Mouse (Mus musculus) spleen, adult 12 weeks (tissue): ENCODE measurements at regions not wholly inside any gene's neighbourhood (a gene's known extent, or its start where the extent isn't known, plus 50 kb on each side); places are given as distances from the start of the nearest gene placed in this dataset.

Source experiments
- DNase-seq: peaks from one replicate; pipeline ENCODE4 v3.0.0; 2022; ENCODE audit warnings: low spot score

DNA sequence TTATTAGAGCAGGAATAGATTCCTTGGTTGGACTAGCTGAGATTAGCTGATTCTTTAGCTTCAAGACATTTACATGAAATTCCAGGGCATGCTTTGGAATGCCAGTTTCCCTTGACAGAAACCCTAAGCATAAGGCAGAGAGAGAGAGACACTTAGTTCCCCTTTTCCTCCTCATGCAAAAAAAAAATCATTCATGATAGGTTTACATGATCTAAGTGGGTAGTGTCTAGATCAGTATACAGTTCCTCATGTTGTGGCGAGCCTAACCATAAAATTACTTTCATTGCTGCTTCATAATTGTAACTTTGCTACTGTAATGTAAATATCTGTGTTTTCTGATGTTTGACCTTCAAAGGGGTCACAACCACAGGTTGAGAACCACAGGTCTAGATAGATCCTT lies 154.3 kb upstream of the Pkn2 start:
- DNase-seq: no peak

DNA sequence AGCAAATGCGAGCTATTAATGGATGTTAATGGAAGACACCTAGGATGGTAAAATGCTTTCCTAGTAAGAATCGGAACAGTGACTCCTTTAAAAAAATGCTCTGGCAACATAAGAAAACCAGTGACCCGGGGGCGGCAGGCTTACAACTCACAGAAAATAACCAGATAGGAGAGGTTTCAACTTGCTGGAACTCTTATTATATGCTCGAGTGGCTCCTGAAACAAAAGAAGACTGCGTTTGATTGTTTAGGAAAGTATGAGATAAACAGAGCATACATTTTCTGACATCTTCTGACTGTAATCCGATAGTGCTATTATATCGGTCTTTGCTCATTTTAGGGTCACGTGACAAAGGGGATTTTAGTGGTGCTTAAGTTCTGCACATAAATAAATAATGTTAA lies 152.8 kb upstream of the Pkn2 start:
- no peak for DNase-seq

DNA sequence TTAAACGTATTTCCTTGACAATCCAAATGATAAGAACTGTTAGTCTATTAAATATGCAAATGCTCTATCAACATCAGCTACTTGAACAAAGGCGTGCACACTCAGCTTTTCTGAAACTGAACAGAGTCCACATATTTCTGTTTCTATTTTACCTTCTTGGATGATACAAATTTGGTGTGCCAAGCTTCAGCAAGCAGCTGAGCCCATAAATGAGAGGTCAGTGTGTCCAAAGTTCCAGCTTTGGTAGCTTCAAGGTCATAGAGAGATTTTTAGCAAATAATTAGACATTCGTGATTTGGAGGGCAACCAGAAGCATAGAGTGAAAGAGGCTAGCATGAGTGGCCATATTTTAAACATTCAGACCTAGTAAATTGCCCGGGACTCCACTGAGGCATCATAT lies 140.7 kb upstream of the Pkn2 start:
- no peak for DNase-seq

- no peak for DNase-seq
Measured at GRCm38 (mm10) chr3:143021159-143021871, 139.5 kb upstream of the Pkn2 start.

DNA sequence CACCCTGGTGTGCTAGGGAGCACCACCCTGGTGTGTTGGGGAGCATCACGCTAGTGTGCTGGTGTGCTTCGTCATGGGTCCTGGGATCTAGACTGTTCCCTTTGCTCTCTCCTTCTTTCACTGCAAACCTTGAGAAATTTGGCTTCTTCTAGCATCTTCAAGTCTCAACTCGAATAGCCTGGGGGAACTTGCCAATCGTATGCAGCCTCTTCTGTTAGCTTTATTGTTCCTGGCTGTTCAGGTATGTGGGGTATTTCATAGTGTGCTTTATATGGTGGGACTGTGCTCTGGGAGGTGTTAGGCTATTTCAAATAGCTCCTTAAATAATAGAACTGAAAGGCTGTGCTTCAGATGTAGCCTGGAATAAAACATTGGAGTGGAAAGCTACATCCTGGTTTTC lies 135.7 kb upstream of the Pkn2 start:
- no peak for DNase-seq

- DNase-seq: no peak
Measured at GRCm38 (mm10) chr3:143016758-143017157, 135.0 kb upstream of the Pkn2 start.

DNA sequence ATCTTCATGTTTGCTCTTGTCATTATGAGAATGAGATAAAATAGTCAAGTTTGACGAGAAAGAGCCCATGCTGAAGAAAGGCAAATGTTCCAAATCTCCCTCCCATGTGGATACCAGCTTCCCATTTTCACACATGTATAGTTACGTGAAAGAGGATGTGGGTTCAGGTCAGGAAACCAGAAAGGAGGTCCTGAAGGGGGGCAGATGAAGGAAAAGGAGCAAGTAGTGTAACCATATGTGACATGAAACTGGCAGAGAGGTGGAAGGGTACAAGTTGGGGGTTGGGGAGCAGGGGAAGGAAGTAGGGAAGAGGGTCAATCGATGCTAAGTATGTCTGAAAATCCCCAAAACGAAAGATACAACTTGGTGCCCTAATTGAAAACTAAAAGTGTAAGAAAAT lies 132.6 kb upstream of the Pkn2 start:
- DNase-seq: no peak

DNA sequence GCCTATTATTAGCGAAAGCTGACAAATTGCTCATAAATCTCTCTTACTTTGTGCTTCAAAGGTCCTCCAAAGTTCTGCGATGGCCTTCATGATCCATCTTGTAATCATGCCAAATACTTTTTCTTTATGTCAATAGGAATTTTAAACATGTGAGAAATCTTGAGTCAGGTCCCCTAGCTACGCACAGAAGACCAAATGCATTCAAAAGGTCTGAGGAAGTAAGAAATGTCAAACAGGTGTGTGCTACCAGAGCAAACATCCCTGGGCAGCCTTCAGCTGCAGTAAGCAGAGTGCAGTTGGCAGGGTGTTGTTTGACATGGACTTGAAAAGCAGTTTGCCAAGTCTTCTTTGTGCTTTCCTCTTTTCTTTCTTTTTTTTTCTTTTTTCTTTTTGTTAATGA lies 125.2 kb upstream of the Pkn2 start:
- DNase-seq: no peak

DNA sequence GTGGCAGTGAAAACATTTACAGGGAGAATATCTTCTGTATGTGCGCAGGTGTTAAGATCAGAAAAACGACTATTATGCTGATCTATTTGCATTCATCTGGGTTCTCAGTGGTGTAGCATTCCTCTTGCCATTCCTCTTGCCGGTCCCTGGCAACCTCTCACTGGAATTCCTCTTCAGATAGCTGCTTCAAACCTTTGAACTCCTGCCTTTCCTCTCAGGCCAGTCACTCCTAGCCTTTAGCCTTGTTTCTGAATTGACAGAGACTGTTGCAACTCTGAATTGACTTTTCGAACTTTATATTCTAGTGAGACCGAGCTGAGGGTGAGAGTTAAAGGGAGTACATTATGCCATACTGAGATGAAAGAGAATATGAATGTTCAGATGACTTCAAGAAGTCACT lies 120.1 kb upstream of the Pkn2 start:
- DNase-seq: no peak

- DNase-seq: no peak
Measured at GRCm38 (mm10) chr3:142995981-142996743, 114.4 kb upstream of the Pkn2 start.

DNA sequence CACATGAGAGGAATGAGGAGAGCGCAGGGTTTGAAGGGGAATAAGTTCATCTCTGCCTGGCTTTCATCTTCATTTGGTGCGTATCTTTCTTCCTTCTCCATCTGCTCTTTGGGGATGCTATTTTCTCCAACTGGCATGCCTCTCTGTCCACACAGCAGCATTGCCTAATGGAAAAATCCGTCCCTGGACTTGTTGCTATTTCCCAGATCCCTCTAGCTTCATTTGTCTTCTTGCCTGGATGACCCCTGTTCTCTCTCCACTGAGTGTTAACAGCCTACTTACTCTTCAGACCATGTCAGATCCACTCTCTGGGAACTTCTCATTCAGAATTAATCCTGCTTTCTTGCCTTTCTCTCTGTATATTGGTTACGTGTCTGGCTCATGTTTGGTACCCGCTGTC lies 102.7 kb upstream of the Pkn2 start:
- DNase-seq: no peak

DNA sequence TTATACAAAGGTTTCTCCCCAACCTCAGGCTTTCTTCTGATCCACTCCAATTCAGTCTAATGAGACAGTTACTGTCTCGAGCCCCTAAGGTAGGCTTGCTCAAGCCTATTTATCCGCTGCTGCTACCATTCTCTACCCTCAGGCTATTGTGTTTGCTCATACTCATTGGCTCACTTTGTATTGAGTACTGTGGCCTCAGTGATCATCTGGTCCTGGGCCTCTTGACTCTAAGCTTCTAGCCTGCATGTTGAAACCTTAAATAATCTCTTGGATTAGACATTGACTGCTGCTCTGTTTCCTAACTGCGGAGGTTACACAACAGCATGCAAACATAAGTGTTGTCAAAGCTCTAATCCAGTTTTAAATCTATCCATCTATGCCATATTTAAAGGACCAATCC lies 99.4 kb upstream of the Pkn2 start:
- no peak for DNase-seq

DNA sequence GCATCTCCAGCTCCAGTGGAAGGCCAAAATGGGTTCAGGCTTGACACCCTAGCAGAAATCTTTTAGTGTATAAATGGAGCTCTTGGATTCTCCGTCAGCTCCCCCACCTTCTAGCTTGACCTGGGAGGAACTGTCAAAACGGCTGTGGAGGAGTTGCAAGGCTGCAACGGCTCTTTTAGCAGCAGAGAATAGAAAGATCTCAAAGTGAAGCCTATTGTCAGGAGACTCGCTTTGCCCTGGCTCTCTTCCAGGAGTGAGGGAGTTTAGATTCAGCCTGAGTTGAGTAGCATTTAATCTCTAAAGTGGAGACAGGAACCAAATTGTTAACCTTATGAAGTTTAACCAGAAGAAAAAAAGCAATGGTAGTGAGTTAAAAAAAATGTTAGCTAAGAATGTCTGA lies 97.4 kb upstream of the Pkn2 start:
- no peak for DNase-seq

DNA sequence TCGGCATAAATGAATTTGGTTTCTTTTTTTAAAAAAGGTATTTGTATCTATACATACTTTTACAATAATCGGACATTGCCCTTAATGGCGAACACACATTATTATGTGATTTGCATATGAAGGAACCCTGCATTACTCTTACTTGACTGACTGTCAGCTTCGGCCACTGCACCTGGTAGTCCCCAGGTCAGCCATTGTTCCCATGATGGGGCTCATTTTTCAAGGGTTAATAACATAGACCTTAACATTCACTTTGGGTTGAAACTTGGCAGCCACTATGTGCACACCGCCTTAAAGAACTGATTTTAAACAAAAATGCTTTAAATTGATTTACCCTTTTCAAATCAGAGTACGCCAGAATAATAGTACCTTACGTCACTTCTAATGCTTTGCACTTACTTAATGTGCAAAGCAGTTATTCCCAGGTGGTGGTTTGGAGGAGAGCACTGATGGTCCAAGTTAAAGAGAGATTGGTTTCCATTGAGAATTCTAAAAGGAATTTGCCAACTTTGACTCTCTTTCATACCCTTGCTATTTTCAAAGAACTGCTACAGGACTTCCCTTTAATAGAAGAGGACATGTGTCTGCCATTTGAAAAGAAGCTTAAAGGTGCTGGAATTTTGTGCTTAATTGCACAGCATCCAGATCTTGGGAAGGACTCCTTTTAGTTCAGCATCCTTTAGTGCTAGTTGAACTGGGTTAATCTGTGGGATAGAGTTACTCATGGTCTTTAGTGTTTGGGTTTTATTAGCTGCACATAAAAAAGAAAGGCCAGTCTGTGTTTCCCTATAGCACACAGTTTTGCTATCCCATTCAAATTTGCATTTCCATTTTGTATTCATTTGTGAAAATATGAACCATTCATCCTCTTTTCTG lies 95.0 kb upstream of the Pkn2 start:
- no peak for DNase-seq

GRCm38 (mm10) chr3:142975606-142976005 lies 93.8 kb upstream of the Pkn2 start:
- no peak for DNase-seq

DNA sequence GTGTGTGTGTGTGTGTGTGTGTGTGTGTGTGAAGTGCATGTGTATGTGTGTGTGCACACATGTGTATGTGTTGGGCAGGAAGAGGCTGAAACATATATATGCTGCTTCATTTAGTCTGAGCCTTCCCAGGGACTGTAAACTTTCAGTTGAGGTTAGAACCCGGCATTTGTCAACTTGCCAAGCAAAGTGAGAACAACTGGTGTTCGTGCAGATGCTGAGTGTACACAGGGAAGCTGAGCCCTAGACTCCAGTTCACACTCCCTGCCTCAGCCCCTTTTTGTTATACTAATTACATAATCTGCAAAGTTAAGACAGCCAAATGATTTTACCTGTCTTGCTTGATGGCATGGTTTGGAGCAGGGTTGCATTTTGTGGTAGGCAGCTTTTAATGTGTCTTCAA lies 87.7 kb upstream of the Pkn2 start:
- DNase-seq: no peak

GRCm38 (mm10) chr3:142965604-142966003 lies 83.8 kb upstream of the Pkn2 start:
- DNase-seq: no peak

DNA sequence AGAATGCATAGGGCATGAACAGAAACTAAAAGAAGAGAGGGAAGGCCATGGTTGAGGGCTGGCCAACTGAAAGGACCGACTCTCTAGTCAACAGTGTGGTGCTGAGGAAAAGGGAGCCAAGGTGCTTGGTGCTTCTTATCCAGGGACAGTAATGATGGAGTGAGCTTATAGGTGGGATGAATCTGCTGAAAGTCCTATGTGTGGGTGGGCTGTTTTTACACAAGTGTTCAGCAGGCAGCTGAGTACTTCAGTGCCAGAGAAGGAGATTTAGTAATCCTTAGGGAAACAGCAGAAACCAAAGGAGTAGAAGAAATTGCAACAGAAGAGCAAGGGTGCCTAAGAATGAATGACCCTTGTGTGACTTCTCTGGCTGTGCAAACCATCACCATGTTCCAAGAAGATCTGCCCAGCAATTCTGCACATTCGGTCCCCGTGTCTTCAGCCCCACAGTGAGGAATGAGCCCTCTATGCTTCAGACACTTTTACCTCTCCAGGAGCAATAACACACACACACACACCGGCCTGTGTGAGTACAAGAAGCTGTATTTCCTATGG lies 82.1 kb upstream of the Pkn2 start:
- no peak for DNase-seq

DNA sequence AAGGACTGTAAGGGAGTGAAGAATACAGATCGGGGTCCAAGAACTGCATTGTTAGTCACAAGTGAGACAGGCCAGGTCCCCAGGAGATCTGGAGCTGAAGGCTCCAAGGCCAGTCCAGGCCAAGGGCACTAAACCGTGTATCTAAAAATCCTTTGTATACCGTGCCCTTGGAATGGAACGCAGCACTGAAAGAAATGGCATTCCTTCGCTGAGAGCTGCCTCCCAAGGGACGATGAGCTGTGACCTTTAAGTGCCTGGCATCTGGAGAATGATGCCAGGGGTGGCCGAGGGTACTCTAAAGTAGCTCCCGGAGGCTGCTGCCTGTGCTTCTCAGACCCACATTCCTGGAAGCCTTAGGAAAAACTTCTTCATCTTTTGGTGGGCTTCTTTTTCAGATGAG lies 76.0 kb upstream of the Pkn2 start:
- DNase-seq: no peak

- peak; percentile 22 for DNase-seq
Measured at GRCm38 (mm10) chr3:142948771-142949170, 67.0 kb upstream of the Pkn2 start.

DNA sequence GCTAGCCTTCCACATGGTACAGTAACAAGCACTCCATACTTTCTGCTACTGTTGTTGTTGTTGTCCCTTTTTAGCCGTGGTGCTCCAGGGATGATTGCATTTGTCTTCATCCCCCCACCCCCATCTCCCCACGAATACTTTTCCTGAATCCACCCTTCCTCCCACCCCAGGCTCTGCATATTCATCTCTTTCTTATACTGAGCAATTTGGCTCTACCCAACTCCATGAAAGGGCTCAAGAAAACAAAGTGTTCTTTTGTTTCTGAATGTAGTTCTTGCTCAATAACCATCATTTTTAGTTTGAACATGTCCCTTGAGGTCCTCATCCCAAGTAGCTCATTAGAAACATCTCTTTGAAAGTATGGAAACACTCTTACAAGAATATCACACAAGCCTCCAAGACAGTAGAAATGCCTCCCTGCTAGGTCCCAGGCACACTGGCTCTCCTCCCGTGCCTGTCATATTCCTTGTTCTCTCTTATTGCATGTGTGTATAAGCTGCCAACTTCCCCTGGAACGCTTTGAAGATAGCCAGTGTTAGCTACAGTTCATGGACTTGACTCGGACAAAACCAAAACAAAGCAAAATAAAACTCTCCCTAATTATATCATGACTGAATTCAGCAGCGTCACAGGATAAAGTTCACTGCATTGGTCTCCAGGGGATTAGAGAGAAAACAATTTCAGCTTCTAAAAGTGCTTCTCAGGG lies 59.7 kb upstream of the Pkn2 start:
- DNase-seq: no peak

DNA sequence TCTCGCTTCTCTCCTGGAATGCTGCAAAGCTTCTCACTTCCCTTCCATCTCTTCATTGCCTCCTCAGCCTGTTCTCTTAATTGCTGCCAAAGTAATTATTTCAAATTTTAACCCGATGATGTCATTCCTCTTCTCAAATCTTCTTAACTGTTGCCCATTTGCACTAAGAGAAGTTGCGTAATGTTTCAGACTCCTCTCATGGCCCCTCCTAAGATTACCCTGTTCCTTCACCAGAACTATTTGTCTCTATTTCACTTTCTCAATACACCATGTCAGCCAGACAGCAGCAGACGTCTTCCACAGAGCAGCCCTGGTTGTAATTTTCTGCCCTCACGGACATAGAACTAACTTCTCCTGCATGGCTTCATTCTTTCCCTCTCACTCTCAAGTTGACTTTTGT lies 59.1 kb upstream of the Pkn2 start:
- no peak for DNase-seq
